Mouse (Mus musculus) G1E-ER4 (cell line): ENCODE data around the gene Dusp28. TPM values are rescaled to one million over a fixed set of nuclear protein-coding genes. Genes with fewer than 3 reads are reported as not detected.

Source experiments
- GATA1 ChIP-seq: IDR thresholded peaks from one replicate; pipeline ENCODE4 v1.8.0; 2012; ENCODE audit warnings: low read length, inconsistent platforms
- polyA plus RNA-seq: library from polyadenylated mRNA; stranded (reverse); fragments of >175 nt; gene quantifications from 2 replicates; pipeline ENCODE4 v1.2.3, GENCODE M21; 2012

Gene Dusp28
- polyA plus RNA-seq, 1 experiment = 21.0 TPM

DNA sequence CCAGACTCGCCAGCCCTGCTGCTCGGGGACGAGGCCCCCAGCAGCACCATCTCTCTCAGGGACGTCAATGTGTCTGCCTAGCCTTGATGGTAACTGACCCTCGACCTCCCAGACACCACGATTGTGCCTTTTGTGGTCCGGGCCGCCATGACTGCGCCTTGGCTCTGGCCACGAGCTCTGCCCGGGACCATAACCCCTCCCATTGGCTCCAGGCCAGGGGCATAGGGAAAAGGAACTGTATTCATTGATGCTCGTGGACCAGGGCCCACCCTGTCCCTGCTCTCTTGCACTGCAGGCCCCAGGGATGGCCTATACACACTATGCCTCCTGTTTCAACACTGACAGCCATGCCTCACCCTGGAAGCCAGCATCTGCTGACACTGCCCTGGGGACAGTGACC lies 13.0 kb downstream of the Dusp28 start:
- TF ChIP-seq GATA1 = no peak

DNA sequence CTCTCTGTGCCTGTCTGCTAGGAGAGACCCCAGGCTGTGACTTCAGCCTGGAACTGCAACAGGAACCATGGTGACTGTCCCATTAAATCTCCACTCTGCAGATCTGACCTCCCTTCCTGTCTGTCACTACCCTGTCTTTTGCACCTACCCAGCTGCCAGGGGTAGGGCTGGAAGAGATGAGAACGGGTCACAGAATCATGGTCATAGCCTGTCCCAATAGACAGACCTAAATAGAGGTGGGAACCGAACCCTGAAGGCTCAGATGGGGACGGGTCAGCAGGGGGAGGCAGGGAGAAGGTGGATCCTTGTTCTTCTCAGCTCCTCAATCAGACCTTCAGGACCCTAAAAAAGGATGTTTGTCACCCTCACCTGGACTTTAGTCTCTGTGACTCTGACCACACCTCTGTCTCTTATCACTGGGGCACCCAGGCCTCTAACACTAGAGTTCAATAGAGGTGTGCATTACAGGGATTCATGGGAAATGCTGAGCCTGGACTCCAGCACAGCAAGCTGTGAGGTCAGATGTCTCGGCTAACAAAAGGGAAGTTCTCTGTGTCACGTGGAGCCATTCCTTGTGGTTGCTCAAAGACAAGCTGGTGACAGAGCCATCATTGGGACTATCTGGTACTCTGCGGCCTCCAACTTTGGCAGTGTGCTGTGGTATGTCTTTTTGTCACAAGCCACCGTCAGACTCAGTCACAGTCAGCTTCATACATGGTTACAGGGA lies 13.9 kb downstream of the Dusp28 start:
- TF ChIP-seq GATA1 = no peak

DNA sequence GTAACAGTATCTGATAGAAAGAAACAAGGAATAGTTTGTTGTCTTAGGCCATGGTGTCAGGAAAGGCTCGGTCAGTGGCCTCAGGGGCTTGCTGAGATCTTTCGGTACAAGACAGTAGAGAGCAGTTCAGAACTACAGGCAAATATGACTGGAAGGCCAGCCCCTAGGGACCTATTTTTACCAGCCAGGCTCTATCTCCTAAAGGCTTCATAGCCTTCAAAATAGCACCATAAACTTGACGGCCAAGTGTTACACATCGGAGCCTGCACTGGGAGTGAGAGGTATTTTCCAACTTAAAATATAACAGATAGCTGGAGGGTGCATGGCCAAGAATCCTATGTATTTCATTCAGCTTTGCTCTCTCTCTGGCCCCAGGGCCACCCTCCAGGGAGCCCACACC lies 14.7 kb downstream of the Dusp28 start:
- TF ChIP-seq GATA1 = no peak

DNA sequence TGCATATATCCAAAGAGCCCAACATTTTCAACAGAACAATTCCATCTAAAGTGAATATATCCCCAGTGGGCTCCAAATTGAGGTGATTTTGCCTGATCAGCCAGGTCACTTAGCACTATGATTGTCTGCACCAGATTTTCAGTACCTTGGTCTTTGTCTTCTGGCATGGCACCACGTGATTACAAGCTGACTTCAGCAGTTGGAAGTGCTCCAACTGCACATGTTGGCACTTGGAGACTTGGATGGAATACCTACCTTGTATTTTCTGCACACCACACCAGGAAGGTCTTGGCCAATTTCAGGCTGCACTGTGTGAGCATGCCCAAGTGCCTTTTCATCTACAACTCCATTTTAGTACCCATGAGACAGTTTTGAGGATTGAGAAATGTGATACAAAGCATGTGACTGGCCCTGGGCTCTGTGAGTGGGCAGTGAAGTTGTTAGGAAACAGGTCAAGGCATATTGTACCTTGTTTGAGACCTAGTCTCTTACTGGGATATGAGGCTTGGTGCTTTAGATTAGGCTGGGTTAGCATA lies 23.5 kb downstream of the Dusp28 start:
- no peak for TF ChIP-seq GATA1

DNA sequence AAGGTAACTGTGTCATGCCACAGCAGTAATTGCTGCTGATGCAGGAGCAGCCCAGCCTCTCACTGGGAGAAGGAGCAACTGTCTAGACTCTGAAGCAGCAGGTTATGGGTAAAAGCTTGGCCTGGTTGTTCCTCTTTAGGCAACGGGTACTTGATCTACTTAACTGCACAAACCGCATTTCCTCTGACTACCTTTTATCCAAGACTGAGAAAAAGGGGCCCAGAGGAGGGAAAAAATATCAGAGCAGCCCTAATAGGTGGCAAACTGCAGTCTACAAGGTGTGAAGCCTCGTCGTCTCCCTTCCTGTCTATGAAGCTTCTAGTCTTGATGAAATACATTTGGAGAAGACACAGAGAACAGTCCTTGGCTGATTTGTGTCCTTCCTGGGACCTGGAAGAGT lies 26.8 kb downstream of the Dusp28 start:
- TF ChIP-seq GATA1 = no peak

DNA sequence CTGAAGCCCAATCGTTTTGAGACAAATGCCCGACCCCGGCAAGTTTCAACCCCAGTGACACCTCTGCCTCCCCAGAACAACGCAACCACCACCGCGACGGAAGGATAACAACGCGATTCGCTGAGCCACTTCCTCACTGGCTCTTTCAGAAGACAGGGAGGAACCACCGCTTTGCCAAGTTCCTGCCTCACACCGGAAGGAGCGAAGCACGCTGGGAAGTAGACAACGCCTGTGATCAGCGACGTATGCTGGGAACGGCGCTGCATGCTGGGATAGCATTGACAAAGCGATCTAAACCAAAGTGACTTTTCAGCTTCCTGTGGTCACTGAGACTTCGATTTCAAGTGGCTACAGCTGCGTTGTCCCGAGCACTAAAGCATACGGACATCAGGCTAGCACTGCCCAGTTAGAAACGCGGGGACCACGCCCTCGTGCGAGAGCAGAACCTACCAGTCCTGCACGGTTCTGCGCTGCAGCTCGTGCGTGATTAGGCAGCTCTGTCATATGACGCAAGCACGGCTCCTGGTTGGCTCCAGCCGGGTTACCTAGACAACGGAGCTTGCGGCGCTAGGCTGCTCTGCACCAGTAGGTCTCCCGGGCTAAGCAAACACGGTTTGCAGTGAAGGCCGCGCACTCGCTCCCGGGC lies 27.5 kb downstream of the Dusp28 start, which contains the start of gene Capn10:
Capn10 (plus strand) TSS at position 195 of the 646 bp plus-strand sequence.
- TF ChIP-seq GATA1 = no peak

DNA sequence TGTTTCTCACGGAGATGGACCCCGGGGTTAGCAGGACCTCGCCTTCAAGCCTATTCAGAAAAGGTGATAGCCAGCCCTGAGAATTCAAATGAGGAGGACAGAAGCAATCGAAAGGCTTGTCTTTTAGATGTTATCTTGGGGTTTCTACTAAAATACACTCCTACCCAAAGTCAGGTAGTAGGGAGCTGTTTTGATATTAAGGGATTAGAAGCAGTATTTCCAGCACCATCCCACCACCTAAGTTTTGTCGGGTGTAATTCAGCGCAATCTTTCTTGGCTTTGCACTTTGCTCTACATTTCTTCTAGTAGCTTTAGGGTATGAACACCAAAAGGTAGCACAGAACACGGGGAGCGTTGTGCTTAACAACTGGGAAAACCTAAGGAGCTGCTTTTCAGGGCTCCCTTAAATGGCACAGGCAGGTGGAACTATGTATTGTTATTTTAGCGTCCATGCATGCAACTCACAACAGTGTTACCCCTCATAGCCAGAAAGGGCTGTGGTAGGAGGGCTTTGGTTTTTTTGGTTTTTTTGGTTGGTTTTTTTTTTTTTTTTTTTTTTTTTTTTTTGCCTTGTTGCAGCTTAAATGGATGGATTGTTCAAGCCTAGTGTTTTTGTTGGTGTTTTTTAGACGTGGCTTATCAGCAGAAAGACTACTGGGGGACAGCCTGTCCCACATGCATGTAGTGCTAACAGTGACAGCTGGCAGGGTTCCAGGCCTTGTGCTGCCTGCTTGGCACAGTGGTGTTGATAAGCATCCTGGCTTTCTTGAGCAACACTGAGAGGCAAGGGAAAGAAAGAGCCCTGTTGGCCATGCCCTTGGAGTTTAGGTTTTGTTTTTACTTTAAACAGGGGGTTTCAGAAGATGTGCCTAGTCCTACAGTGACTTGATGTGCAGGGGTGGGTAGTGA lies 28.5 kb downstream of the Dusp28 start:
- no peak for TF ChIP-seq GATA1

DNA sequence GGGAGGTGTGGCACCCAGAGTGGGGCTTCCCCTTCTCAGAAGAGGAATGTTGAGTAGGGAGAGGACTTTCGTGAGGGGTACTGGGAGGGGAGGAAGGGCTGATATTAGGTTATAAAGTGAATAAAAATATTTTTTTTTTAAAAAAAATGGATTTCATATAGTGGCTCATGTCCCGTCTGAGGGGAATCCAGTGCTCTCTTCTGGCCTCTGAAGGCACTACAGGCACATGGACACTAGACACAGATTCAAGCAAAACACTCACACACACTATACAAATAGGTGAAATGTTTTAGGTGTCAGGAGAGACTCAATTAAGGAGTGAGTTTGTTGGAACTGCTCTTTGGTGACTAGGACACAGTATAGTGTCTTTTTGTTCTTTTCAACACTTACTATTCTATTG lies 29.2 kb downstream of the Dusp28 start:
- TF ChIP-seq GATA1 = no peak

DNA sequence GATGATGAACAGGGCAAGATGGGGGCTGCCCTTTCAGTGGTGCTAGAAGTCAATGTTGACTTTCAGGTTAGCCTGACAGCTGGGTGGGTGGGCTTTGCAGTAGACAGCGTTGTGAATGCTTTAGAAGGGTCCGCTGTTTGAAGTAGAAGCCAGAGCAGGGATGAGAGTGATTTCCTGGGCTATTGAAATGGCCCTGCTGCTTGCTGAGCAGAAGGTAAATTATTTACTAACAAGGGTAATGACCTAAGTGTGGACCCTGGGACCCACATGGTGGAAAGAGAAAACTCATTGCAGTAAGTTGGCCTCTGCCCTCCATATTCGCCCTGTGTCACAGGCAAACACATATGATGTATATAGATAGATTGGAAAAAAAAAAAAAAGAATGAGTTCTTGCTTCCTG lies 29.7 kb downstream of the Dusp28 start:
- TF ChIP-seq GATA1 = no peak

DNA sequence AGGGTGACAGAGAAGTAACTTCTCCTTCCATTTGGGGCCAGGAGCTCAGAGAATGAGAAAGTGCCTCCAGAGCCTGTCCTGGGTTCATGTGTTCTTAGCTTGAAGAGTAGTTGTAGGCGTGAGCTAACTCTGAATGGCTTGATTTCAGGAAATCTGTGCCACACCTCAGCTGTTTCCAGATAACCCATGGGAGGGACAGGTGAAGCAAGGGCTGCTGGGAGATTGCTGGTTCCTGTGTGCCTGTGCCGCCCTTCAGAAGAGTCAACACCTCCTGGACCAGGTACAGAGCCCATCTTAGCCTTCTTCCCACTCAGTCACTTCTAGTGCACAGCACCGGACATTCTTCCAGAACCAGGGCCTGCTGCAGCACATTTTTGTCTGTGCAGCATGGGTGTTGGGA lies 31.0 kb downstream of the Dusp28 start:
- TF ChIP-seq GATA1 = no peak

DNA sequence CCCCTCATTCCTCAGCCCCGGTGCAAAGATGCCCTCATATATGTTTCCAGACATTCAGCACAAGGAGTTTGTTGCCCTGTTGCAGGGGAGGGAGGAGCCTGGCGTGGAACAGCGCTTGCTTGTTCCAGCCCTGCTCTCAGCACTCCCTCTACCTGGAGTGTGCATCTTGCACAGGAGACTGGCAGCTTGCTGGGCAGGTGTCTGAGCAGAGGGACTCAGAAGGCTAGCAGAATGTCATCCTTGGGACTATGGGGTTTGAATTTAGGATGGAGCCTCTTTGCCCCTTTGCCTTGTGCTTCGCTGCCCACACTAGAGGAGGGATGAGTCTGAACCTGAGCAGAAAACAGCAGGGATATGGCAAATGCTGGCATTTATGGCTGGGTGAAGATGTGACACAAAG lies 33.0 kb downstream of the Dusp28 start:
- TF ChIP-seq GATA1 = no peak

DNA sequence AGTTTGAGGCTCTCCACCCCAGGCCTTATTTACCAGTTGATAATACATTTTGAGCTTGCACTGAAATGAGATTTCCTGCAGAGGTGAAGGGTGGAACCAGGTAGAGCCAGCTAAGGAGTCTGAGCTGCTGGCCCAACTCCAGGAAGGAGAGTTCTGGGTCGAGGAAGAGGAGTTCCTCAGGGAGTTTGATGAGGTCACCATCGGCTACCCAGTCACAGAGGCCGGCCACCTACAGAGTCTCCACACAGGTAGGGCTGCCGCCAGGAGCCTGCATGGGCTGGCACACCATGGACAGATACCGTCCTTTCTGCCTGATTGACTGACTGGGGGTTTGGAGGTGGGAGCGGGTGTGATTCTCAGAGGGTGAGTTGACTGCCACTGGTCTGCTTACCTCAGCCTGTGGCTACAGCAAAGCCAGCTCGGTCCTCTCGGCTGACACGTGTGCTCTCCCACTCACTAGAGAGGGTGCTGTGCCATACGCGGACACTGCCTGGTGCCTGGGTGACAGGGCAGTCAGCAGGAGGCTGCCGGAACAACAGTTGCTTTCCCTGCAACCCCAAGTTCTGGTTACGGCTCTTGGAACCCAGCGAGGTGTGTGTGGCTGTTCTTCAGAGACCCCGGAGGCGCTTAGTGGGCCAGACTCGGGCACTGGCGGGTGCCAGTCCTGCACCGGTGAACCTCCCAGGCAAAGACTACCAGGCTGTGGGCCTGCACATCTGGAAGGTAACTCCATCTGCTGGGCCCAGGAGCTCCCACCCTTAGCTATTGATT lies 36.6 kb downstream of the Dusp28 start:
- TF ChIP-seq GATA1 = no peak

DNA sequence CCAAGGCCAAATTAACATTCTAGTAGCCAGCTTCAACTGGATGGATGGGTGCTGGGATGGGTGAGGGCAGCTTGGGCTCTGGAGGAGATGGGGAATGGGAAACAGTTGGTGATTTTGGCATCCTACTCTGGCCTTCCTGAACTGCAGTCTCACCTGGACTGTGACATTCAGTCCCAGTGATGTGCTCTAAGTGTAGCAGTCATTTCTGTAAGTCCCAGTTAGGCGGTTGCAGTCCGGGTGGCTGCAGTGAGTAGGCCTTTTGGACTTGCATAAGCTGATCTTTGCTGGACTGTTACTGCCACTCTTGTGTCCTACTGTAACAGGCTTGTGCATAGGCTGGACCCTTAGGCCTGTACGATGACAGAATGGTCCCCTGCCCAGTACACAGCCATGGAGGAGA lies 41.2 kb downstream of the Dusp28 start:
- TF ChIP-seq GATA1 = no peak

DNA sequence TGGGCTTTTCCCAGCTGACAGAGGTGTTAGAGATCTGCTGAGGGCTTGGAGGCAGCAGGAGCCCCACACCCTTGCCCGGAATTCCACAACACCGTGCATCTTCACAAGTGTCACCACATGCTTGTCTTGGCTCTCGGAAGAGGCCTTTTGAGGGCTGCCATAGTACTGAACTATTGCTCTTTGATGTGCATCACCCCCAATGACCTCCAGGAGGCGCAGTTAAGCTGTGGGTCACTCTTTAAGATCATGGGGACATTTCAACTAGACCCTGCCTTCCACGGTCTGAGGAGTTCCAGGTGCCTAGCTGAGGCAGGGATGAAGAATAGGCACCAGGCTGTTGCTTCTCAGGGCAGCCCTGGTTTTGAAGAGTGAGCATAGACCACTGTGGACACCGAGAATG lies 42.6 kb downstream of the Dusp28 start:
- no peak for TF ChIP-seq GATA1

DNA sequence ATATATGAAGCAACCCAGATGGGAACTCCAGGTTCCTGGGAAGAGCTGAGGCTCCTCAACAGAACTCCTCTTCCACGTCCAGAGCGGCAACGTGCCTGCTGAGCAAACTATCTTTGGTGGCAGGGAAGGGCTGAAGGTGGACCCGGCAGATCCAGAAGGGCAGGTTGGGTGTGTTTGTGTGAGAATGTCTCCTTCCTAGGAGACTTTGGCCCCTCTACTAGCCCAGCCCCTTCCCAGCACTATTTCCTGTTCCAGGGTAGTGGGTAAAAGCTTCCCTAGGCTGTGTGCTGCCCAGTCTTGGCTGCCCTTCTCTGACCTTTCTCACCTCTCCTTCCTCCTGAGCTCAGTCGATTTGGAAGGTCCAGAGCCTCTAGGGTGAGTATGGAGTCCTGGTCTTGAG lies 43.8 kb downstream of the Dusp28 start, which contains the start of gene Gpr35:
Gpr35 (plus strand) TSS at position 259 of the 400 bp plus-strand sequence.
- no peak for TF ChIP-seq GATA1
